Mouse (Mus musculus): ENCODE measurements around the gene Spata2.

DNA sequence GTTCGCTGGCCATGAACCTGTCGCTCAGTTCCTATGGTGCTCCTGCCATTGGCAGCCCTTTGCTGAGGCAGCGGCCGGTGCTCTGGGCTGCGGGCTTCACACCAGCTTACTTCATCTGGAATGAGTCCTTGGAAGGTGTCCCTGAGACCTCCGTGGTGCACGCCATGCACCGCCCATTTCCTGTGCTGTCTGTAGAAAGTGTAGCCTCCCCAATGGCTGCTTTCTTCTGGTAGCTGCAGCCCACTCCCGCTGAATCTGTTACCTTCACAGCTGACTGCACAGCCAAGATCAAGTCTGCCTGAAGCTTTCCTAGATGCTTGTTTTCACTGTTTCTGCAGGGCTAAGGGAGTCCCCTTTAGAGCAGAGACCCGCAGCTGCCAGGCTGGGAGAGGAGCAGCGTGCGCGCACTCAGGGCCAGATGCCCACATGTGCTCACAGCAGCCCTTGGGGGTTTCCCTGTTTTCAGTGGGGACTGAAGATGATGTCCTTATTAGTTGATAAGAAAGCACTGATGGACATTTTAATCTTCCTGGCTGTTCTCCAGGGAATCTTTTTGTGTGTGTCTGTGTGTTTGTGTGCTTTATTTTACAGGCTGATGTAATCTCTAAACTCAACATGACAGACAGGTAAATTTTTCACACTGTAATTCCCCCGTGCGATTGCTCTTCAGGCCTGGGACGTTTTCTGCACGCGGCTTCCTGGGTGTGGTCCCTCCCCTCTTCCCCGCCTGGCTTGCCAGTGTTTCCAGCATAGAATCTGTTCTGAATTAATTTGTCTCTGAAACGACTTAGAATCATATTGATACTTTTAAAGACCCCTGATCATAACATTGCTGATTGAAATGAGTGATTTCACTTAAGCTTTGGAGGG lies 46.5 kb downstream of the Spata2 start:
- TF ChIP-seq HCFC1 (IDR thresholded peaks at IDR 0.05; ENCODE audit: borderline replicate concordance, insufficient read depth, low read length) (no peak), CHD2 (IDR thresholded peaks at IDR 0.05; ENCODE audit: low read depth, low read length) (no peak), ZNF384 (IDR thresholded peaks at IDR 0.05; ENCODE audit: low read depth, low read length) (no peak)
